Mouse (Mus musculus) lung, postnatal 0 days (tissue): ENCODE measurements around the gene Pax8. TPM values are rescaled to one million over a fixed set of nuclear protein-coding genes. Genes with fewer than 3 reads are reported as not detected.
A peak's percentile ranks its signal among the peaks of the same experiment; 100 is the strongest.

ENCODE experiments used
- ATAC-seq: fragments of 200-750 bp; cut with Nextera tagmentation; 2 replicates; pipeline ENCODE4 v1.8.0; 2017; ENCODE audit warnings: moderate library complexity
- DNase-seq: peaks from one replicate; pipeline ENCODE4 v3.0.0-alpha.2; 2016; ENCODE audit warnings: low spot score
- H3K27ac ChIP-seq: fragments of 300-500 bp; sonication (generic); 2 replicates; pipeline ENCODE4 v1.5.1; 2014; ENCODE audit warnings: antibody characterized with exemption, mild to moderate bottlenecking, low read length, mixed read lengths
- H3K27me3 ChIP-seq: fragments of 300-500 bp; sonication (generic); replicated peaks from 2 replicates; pipeline ENCODE4 v1.6.1; 2014; ENCODE audit warnings: low read length, mixed read lengths; ENCODE audit not compliant: insufficient read depth
- H3K36me3 ChIP-seq: fragments of 300-500 bp; sonication (generic); 2 replicates; pipeline ENCODE4 v1.6.1; 2014; ENCODE audit warnings: low read length, mixed read lengths; ENCODE audit not compliant: insufficient read depth
- H3K4me1 ChIP-seq: fragments of 300-500 bp; sonication (generic); 2 replicates; pipeline ENCODE4 v1.6.1; 2014; ENCODE audit warnings: antibody characterized with exemption, low read depth, low read length, mixed read lengths; ENCODE audit not compliant: insufficient read depth
- H3K4me2 ChIP-seq: fragments of 300-500 bp; sonication (generic); replicated peaks from 2 replicates; pipeline ENCODE4 v1.6.1; 2014; ENCODE audit warnings: low read depth, mild to moderate bottlenecking, low read length, moderate library complexity, mixed read lengths
- H3K4me3 ChIP-seq: fragments of 300-500 bp; sonication (generic); 2 replicates; pipeline ENCODE4 v1.5.1; 2014; ENCODE audit warnings: low read depth, low read length
- H3K9ac ChIP-seq: fragments of 300-500 bp; sonication (generic); replicated peaks from 2 replicates; pipeline ENCODE4 v1.6.1; 2014; ENCODE audit warnings: low read depth, mild to moderate bottlenecking
- H3K9me3 ChIP-seq: fragments of 300-500 bp; sonication (generic); 2 replicates; pipeline ENCODE4 v1.6.1; 2016; ENCODE audit warnings: low read length, mixed read lengths
- CTCF ChIP-seq: IDR thresholded peaks from 2 replicates; pipeline ENCODE4 v1.5.1; 2016; ENCODE audit warnings: antibody characterized with exemption, mild to moderate bottlenecking
- EP300 ChIP-seq: IDR thresholded peaks from 2 replicates; pipeline ENCODE4 v1.6.1; 2016; ENCODE audit warnings: antibody characterized with exemption, mild to moderate bottlenecking, control low read depth
- WGBS: fragments of 180-500 bp; shearing (Covaris S2); extraction: QIAGEN DNeasy Blood & Tissue Kit; methylation state at CpG from one replicate; pipeline ENCODE4 v1.1.7; 2014; 5-methylcytosine and 5-hydroxymethylcytosine counted together
- polyA plus RNA-seq: library from polyadenylated mRNA; unstranded; fragments of >200 nt; fragmentation: Nextera tagmentation; extraction: Ambion mirVana; gene quantifications from 2 replicates; pipeline ENCODE4 v1.2.1, GENCODE M21; 2015

The Pax8 gene
- polyA plus RNA-seq, 1 experiment from 2014 or later: not detected

DNA sequence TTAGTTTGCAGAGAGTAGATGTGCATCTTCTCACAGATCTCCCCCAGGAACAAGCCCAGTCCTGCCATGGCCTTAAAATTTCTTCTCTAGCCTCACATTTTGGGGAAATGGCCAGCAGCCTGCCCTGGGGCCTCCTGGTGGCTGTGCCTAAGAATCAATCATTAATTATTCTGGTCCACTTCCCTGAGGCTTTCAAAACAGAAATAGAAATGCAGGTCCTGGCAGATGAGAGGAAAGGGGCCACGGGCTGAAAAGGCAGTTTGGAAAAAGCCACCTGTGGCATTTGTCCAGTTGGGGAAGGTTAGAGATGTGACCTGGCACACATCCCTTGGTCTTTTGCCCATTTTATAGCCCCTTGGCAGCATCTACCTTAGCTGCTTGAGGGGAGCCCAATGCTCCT lies 3.8 kb upstream of the Pax8 start:
- DNase-seq: no peak
- Histone ChIP-seq H3K4me3 (no peak overlapping the region), H3K4me2 (no peak overlapping the region), H3K27ac (no peak overlapping the region), H3K9ac (no peak overlapping the region), H3K27me3 (peaks cover 19% of the 10 kb centered on the region), H3K36me3 (no peaks in the 10 kb centered on the region), H3K4me1 (0 out of 2 replicates have a peak, but pooled peaks cover 3% of the 10 kb centered on the region), H3K9me3 (no peaks in the 10 kb centered on the region)
- TF ChIP-seq CTCF: no peak
- TF ChIP-seq EP300: no peak
- ATAC-seq: no peak
- 31% methylated on average over 1 of the region's 1 CpGs for WGBS

DNA sequence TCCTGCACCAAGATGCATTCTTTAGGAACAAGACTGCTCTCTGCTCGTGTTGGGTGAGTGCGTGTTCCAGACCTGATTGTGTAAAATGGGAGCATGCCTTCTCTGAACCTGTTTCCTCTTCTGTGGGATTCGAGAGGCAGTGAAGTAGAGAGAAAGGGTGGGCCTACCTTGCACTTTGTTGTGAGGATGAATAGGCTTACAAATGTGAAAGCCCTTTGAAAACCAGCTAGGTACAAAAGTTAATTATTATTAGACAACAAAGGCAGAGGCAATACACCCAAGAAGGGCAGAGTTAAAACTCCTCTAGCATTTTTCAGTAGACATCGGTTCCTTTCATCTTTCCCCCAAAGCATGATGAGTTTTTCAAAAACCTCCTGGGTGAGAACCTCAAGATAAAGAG lies 3.2 kb upstream of the Pax8 start:
- Histone ChIP-seq H3K4me1 (0 out of 2 replicates have a peak, but pooled peaks cover 3% of the 10 kb centered on the region), H3K27ac (no peak overlapping the region), H3K4me3 (no peak overlapping the region), H3K27me3 (peaks cover 24% of the 10 kb centered on the region), H3K4me2 (no peak overlapping the region), H3K9me3 (no peaks in the 10 kb centered on the region), H3K36me3 (no peaks in the 10 kb centered on the region), H3K9ac (no peak overlapping the region)
- DNase-seq (no peak), ATAC-seq (no peak)
- TF ChIP-seq CTCF: no peak
- no peak for TF ChIP-seq EP300
- 48% methylated on average over 4 of the region's 4 CpGs for WGBS

GRCm38 (mm10) chr2:24474514-24475378 lies 653 bp downstream of the Pax8 start:
- TF ChIP-seq EP300 (no peak), CTCF (no peak)
- Histone ChIP-seq H3K9me3 (no peaks in the 10 kb centered on the region), H3K27ac (no peak overlapping the region), H3K4me1 (0 out of 2 replicates have a peak, but pooled peaks cover 3% of the 10 kb centered on the region), H3K4me3 (0 out of 2 replicates have a peak overlapping the region, but pooled peaks have one; percentile 17), H3K27me3 (peaks cover 34% of the 10 kb centered on the region), H3K36me3 (no peaks in the 10 kb centered on the region), H3K4me2 (no peak overlapping the region), H3K9ac (no peak overlapping the region)
- 29% methylated on average over 29 of the region's 29 CpGs for WGBS
- DNase-seq (no peak), ATAC-seq (no peak)

- H3K4me1 ChIP-seq: 0 out of 2 replicates have a peak, but pooled peaks cover 3% of the 10 kb centered on the region
- ATAC-seq (no peak), DNase-seq (no peak)
- H3K27ac ChIP-seq: no peak overlapping the region
- peak overlapping the region; percentile 32 for H3K4me2 ChIP-seq
- no peaks in the 10 kb centered on the region for H3K36me3 ChIP-seq
- peaks cover 34% of the 10 kb centered on the region for H3K27me3 ChIP-seq
- 3% methylated on average over 56 of the region's 56 CpGs for WGBS
- H3K4me3 ChIP-seq: peak overlapping the region; percentile 17
- no peak for TF ChIP-seq CTCF
- TF ChIP-seq EP300: no peak
- H3K9me3 ChIP-seq: no peaks in the 10 kb centered on the region
- no peak overlapping the region for H3K9ac ChIP-seq
Measured at GRCm38 (mm10) chr2:24473641-24474511, 1.5 kb downstream of the Pax8 start.

GRCm38 (mm10) chr2:24472677-24473076 lies 2.7 kb downstream of the Pax8 start:
- no peak overlapping the region for H3K9ac ChIP-seq
- H3K27me3 ChIP-seq: peaks cover 34% of the 10 kb centered on the region
- ATAC-seq: no peak
- H3K4me2 ChIP-seq: no peak overlapping the region
- DNase-seq: no peak
- no peak overlapping the region for H3K4me3 ChIP-seq
- H3K36me3 ChIP-seq: no peaks in the 10 kb centered on the region
- H3K27ac ChIP-seq: no peak overlapping the region
- 0 out of 2 replicates have a peak, but pooled peaks cover 3% of the 10 kb centered on the region for H3K4me1 ChIP-seq
- TF ChIP-seq EP300 (no peak), CTCF (no peak)
- 7% methylated on average over 11 of the region's 11 CpGs for WGBS
- no peaks in the 10 kb centered on the region for H3K9me3 ChIP-seq

GRCm38 (mm10) chr2:24472111-24472510 lies 3.3 kb downstream of the Pax8 start:
- Histone ChIP-seq H3K4me3 (no peak overlapping the region), H3K4me2 (no peak overlapping the region), H3K27me3 (peaks cover 34% of the 10 kb centered on the region), H3K27ac (no peak overlapping the region), H3K4me1 (0 out of 2 replicates have a peak, but pooled peaks cover 3% of the 10 kb centered on the region), H3K36me3 (no peaks in the 10 kb centered on the region), H3K9me3 (no peaks in the 10 kb centered on the region), H3K9ac (no peak overlapping the region)
- DNase-seq: no peak
- ATAC-seq: no peak
- TF ChIP-seq CTCF (no peak), EP300 (no peak)
- 4% methylated on average over 7 of the region's 7 CpGs for WGBS
